Mouse (Mus musculus): Measurements from ENCODE around the gene Gm21679. TPM values are rescaled to one million over a fixed set of nuclear protein-coding genes. Genes with fewer than 3 reads are reported as not detected.
"Not testable (repeated sequence)": the region's sequence is repeated elsewhere in the genome, so short reads cannot be mapped to it uniquely, and the experiment has no call there.

The Gm21679 gene
- not detected in 2 replicates for polyA plus RNA-seq (2015; fragmentation: Nextera tagmentation; extraction: Ambion mirVana)

- not testable (repeated sequence) for H3K27me3 ChIP-seq (replicated peaks); H3K36me3 ChIP-seq; H3K9ac ChIP-seq; H3K4me1 ChIP-seq; H3K4me2 ChIP-seq; H3K27ac ChIP-seq (replicated peaks); H3K4me3 ChIP-seq; H3K9me3 ChIP-seq; ATAC-seq (ENCODE audit: extremely low read depth, insufficient number of reproducible peaks, low FRiP score, low TSS enrichment)
- WGBS: no CpG with 5 or more reads among the region's 3 CpGs
Observed at GRCm38 (mm10) chrY:29683270-29683669, at the start of gene Gm21679. Gene Gm21679 (minus strand): TSS chrY:29683370.
